Mouse (Mus musculus) olfactory bulb, adult 2 months (tissue): ENCODE measurements around the gene Rpl34. TPM values are rescaled to one million over a fixed set of nuclear protein-coding genes. Genes with fewer than 3 reads are reported as not detected.

Experiments used
- H3K27ac ChIP-seq: fragments of 200-500 bp; 2 replicates; pipeline ENCODE4 v1.5.1; 2012; ENCODE audit warnings: low read depth, low read length; ENCODE audit not compliant: insufficient read depth
- H3K4me1 ChIP-seq: fragments of 200-500 bp; 2 replicates; pipeline ENCODE4 v1.6.1; 2012; ENCODE audit warnings: low read length; ENCODE audit not compliant: control insufficient read depth, insufficient read depth
- H3K4me3 ChIP-seq: fragments of 200-500 bp; 2 replicates; pipeline ENCODE4 v1.5.1; 2012; ENCODE audit warnings: mild to moderate bottlenecking, low read depth, low read length, moderate library complexity; ENCODE audit not compliant: insufficient read depth
- CTCF ChIP-seq: fragments of 200-500 bp; IDR thresholded peaks from 2 replicates; pipeline ENCODE4 v1.5.1; 2012; ENCODE audit warnings: low read depth, mild to moderate bottlenecking, low read length, moderate library complexity; ENCODE audit not compliant: insufficient read depth
- POLR2A ChIP-seq: fragments of 200-500 bp; IDR thresholded peaks from 2 replicates; pipeline ENCODE4 v1.6.1; 2012; ENCODE audit warnings: mild to moderate bottlenecking, low read depth, low read length, moderate library complexity; ENCODE audit not compliant: insufficient read depth
- WGBS: fragments of 180-500 bp; shearing (Covaris S2); methylation state at CpG from one replicate; pipeline ENCODE4 v1.1.7; 2018; 5-methylcytosine and 5-hydroxymethylcytosine counted together
- polyA plus RNA-seq: library from polyadenylated mRNA; stranded (reverse); fragments of >200 nt; gene quantifications from 2 replicates; pipeline ENCODE4 v1.2.4, GENCODE M21; 2012; ENCODE audit warnings: low replicate concordance; ENCODE audit not compliant: missing spikeins, insufficient read depth, insufficient read length

Rpl34 gene
- polyA plus RNA-seq, 1 experiment: not detected

GRCm38 (mm10) chr3:130683836-130684235, 46.4 kb downstream of the Rpl34 start:
- Histone ChIP-seq H3K4me1 (no peaks in the 10 kb centered on the region), H3K4me3 (no peak overlapping the region), H3K27ac (no peak overlapping the region)
- 91% methylated on average over 8 of the region's 8 CpGs for WGBS
- TF ChIP-seq CTCF (no peak), POLR2A (no peak)

- Histone ChIP-seq H3K4me3 (no peak overlapping the region), H3K4me1 (no peaks in the 10 kb centered on the region), H3K27ac (peak overlapping the region; percentile 52)
- WGBS: 45% methylated on average over 9 of the region's 9 CpGs
- TF ChIP-seq POLR2A (no peak), CTCF (no peak)
These were observed 48.0 kb downstream of the Rpl34 start for GRCm38 (mm10) chr3:130682183-130682582.

GRCm38 (mm10) chr3:130681226-130681625, 49.0 kb downstream of the Rpl34 start:
- WGBS: 92% methylated on average over 2 of the region's 2 CpGs
- no peak overlapping the region for H3K27ac ChIP-seq
- H3K4me1 ChIP-seq: no peaks in the 10 kb centered on the region
- no peak overlapping the region for H3K4me3 ChIP-seq
- TF ChIP-seq POLR2A: no peak
- TF ChIP-seq CTCF: no peak

GRCm38 (mm10) chr3:130677671-130678460, 52.3 kb downstream of the Rpl34 start:
- no peak overlapping the region for H3K4me3 ChIP-seq
- 93% methylated on average over 19 of the region's 19 CpGs for WGBS

More at GRCm38 (mm10) chr3:130677671-130678460, 52.3 kb downstream of the Rpl34 start:
- Histone ChIP-seq H3K4me1 (no peaks in the 10 kb centered on the region), H3K27ac (no peak overlapping the region)
- TF ChIP-seq POLR2A (no peak), CTCF (no peak)

Other genes starting within 250 kb of the Rpl34 start
- not detected in 2 replicates for gene Etnppl, start 113.0 kb downstream of the Rpl34 start, polyA plus RNA-seq
- not detected in 2 replicates for gene Ostc, start 21.0 kb downstream of the Rpl34 start, polyA plus RNA-seq